27 mouse cellular contexts compared by ENCODE assay signal in the genomic region with DNA sequence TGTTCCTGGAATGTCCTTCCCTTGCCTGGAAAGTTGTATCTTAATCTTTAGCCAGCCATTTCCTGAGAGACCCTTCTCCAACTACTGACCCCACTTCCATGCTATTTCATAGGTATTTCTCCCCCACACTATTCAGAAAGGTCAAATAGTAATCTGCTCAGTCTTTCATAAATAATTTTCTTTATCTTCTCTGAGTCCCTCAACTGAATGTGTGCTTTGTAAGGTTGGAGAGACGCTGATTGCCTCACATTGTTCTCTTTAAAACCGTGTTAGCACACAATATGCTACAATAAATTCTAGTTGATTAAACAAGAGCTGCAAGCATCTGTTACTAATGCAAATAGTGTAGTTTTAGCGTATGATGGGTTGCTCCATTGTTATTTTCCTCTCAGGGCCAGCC.
DNase-seq lines count a peak whose midpoint lies in the region; ATAC-seq and TF ChIP-seq lines count a peak whose summit lies in the region.
"Had no signal": no experiment of that assay in that cellular context is flagged by ENCODE, and none has a peak within 500 bp of the region (broad histone marks: within the 10 kb centered on the region; RNA-seq: fewer than 3 reads in every experiment).

No protein-coding gene starts in this region.

- H3K4me1 ChIP-seq in hindbrain, embryonic 12.5 days: peaks cover 25% of the 10 kb centered on the region
- peaks cover 11% of the 10 kb centered on the region for H3K4me1 ChIP-seq in hindbrain, embryonic 16.5 days (ENCODE audit: control insufficient read depth, insufficient read depth, low read depth, low read length)
- H3K4me1 ChIP-seq in midbrain, embryonic 11.5 days (ENCODE audit: control insufficient read depth, insufficient read depth, low read length): peaks cover 21% of the 10 kb centered on the region
- H3K4me1 ChIP-seq in midbrain, postnatal 0 days (ENCODE audit: insufficient read depth, low read length): 0 out of 2 replicates have a peak, but pooled peaks cover 3% of the 10 kb centered on the region
- peaks cover 19% of the 10 kb centered on the region for H3K4me1 ChIP-seq in forebrain, embryonic 14.5 days (ENCODE audit: control insufficient read depth, insufficient read depth, low read length)
- H3K4me1 ChIP-seq: heart, embryonic 12.5 days; intestine, embryonic 15.5 days; stomach, embryonic 15.5 days had no signal

- ATAC-seq in hindbrain, embryonic 12.5 days (ENCODE audit: low FRiP score): no peak
- no peak for ATAC-seq in hindbrain, embryonic 16.5 days
- no peak for ATAC-seq in midbrain, embryonic 11.5 days (ENCODE audit: low FRiP score)
- no peak for ATAC-seq in midbrain, postnatal 0 days (ENCODE audit: low FRiP score)
- ATAC-seq in forebrain, embryonic 14.5 days: no peak
- ATAC-seq in monocyte, adult 5-6 weeks (replicated peaks; ENCODE audit: insufficient number of reproducible peaks, low FRiP score, low TSS enrichment, poor library complexity, severe bottlenecking): no peak
- ATAC-seq in CD4-positive, CD25-positive, alpha-beta regulatory T cell, adult 4 months: no peak
- ATAC-seq: intestine, embryonic 15.5 days had no signal

- no peak overlapping the region for H3K4me3 ChIP-seq in hindbrain, embryonic 12.5 days
- H3K4me3 ChIP-seq in hindbrain, embryonic 16.5 days (ENCODE audit: low read length): no peak overlapping the region
- H3K4me3 ChIP-seq in midbrain, embryonic 11.5 days (ENCODE audit: low read depth, low read length): no peak overlapping the region
- no peak overlapping the region for H3K4me3 ChIP-seq in midbrain, postnatal 0 days (ENCODE audit: low read depth, low read length)
- no peak overlapping the region for H3K4me3 ChIP-seq in forebrain, embryonic 14.5 days (ENCODE audit: low read depth, low read length)
- H3K4me3 ChIP-seq: embryonic facial prominence, embryonic 10.5 days; heart, embryonic 12.5 days; hindbrain, embryonic 15.5 days; intestine, embryonic 15.5 days; layer of hippocampus, adult 2 months; midbrain, embryonic 13.5 days; stomach, embryonic 15.5 days had no signal

- no peaks in the 10 kb centered on the region for H3K36me3 ChIP-seq in hindbrain, embryonic 12.5 days
- H3K36me3 ChIP-seq in hindbrain, embryonic 16.5 days (ENCODE audit: control insufficient read depth, insufficient read depth, low read length): no peaks in the 10 kb centered on the region
- H3K36me3 ChIP-seq in midbrain, embryonic 11.5 days (ENCODE audit: control insufficient read depth, insufficient read depth, low read length): no peaks in the 10 kb centered on the region
- no peaks in the 10 kb centered on the region for H3K36me3 ChIP-seq in midbrain, postnatal 0 days (ENCODE audit: insufficient read depth, low read length)
- H3K36me3 ChIP-seq in forebrain, embryonic 14.5 days (ENCODE audit: control insufficient read depth, insufficient read depth, low read length): no peaks in the 10 kb centered on the region
- H3K36me3 ChIP-seq: embryonic facial prominence, embryonic 10.5 days; heart, embryonic 12.5 days; hindbrain, embryonic 15.5 days; intestine, embryonic 15.5 days; midbrain, embryonic 13.5 days; stomach, embryonic 15.5 days had no signal

- DNase-seq in midbrain, embryonic 11.5 days (ENCODE audit: low spot score, missing footprints): peak; percentile 83
- DNase-seq in midbrain, postnatal 0 days (ENCODE audit: low spot score): no peak
- peak; percentile 3 for DNase-seq in embryo, embryonic 11 days
- no peak for DNase-seq in forebrain, embryonic 14.5 days (ENCODE audit: low spot score)
- DNase-seq: adrenal gland, postnatal 14 days; cerebellum, adult 2 months; cerebellum, postnatal 25 days; gastrocnemius, postnatal 14 days; heart, adult 11 months; heart, postnatal 10 days; layer of hippocampus, postnatal 36 days; lung, adult 2 months; right cerebral cortex, adult 18-20 months; right cerebral cortex, postnatal 4 days; thymus, postnatal 25 days had no signal

- H3K27ac ChIP-seq in hindbrain, embryonic 12.5 days: peak overlapping the region; percentile 70; the same call in 1 of the 2 replicates
- no peak overlapping the region for H3K27ac ChIP-seq in hindbrain, embryonic 16.5 days (ENCODE audit: low read depth, low read length)
- H3K27ac ChIP-seq in midbrain, embryonic 11.5 days (ENCODE audit: low read depth, low read length): no peak overlapping the region
- no peak overlapping the region for H3K27ac ChIP-seq in midbrain, postnatal 0 days (ENCODE audit: low read depth, low read length)
- H3K27ac ChIP-seq in forebrain, embryonic 14.5 days (ENCODE audit: low read depth, low read length): peak overlapping the region; percentile 27; the same call in 1 of the 2 replicates
- H3K27ac ChIP-seq: intestine, embryonic 15.5 days; stomach, embryonic 15.5 days had no signal

- no peak overlapping the region for H3K4me2 ChIP-seq in hindbrain, embryonic 12.5 days (replicated peaks)
- H3K4me2 ChIP-seq in hindbrain, embryonic 16.5 days (ENCODE audit: low read length): no peak overlapping the region
- no peak overlapping the region for H3K4me2 ChIP-seq in midbrain, embryonic 11.5 days
- no peak overlapping the region for H3K4me2 ChIP-seq in midbrain, postnatal 0 days (ENCODE audit: low read depth, low read length, poor library complexity, severe bottlenecking)
- no peak overlapping the region for H3K4me2 ChIP-seq in forebrain, embryonic 14.5 days (ENCODE audit: low read length)
- H3K4me2 ChIP-seq: heart, embryonic 12.5 days; hindbrain, embryonic 15.5 days; intestine, embryonic 15.5 days; liver, embryonic 11.5 days; midbrain, embryonic 13.5 days; stomach, embryonic 15.5 days had no signal

- no peaks in the 10 kb centered on the region for H3K9me3 ChIP-seq in hindbrain, embryonic 12.5 days (replicated peaks)
- no peaks in the 10 kb centered on the region for H3K9me3 ChIP-seq in hindbrain, embryonic 16.5 days (ENCODE audit: control insufficient read depth, low read length)
- no peaks in the 10 kb centered on the region for H3K9me3 ChIP-seq in midbrain, embryonic 11.5 days (ENCODE audit: control insufficient read depth, low read length)
- no peaks in the 10 kb centered on the region for H3K9me3 ChIP-seq in midbrain, postnatal 0 days (ENCODE audit: low read length)
- H3K9me3 ChIP-seq in forebrain, embryonic 14.5 days (replicated peaks; ENCODE audit: control insufficient read depth, low read length): no peaks in the 10 kb centered on the region
- H3K9me3 ChIP-seq: embryonic facial prominence, embryonic 10.5 days; heart, embryonic 12.5 days; hindbrain, embryonic 15.5 days; intestine, embryonic 15.5 days; midbrain, embryonic 13.5 days; stomach, embryonic 15.5 days had no signal

- H3K9ac ChIP-seq in hindbrain, embryonic 12.5 days: no peak overlapping the region
- H3K9ac ChIP-seq in hindbrain, embryonic 16.5 days (ENCODE audit: low read depth, low read length): no peak overlapping the region
- no peak overlapping the region for H3K9ac ChIP-seq in midbrain, embryonic 11.5 days (ENCODE audit: low read length)
- no peak overlapping the region for H3K9ac ChIP-seq in midbrain, postnatal 0 days (replicated peaks; ENCODE audit: low read length, poor library complexity, severe bottlenecking)
- H3K9ac ChIP-seq in forebrain, embryonic 14.5 days (ENCODE audit: low read length): no peak overlapping the region
- H3K9ac ChIP-seq: heart, embryonic 12.5 days; hindbrain, embryonic 15.5 days; intestine, embryonic 15.5 days; midbrain, embryonic 13.5 days; stomach, embryonic 15.5 days had no signal

- no peak for TF ChIP-seq CTCF in midbrain, postnatal 0 days (IDR thresholded peaks at IDR 0.05)

- H3K27me3 ChIP-seq in hindbrain, embryonic 12.5 days: no peaks in the 10 kb centered on the region
- no peaks in the 10 kb centered on the region for H3K27me3 ChIP-seq in hindbrain, embryonic 16.5 days (replicated peaks; ENCODE audit: control insufficient read depth, insufficient read depth, low read length)
- no peaks in the 10 kb centered on the region; the same call in 1 of the 2 replicates for H3K27me3 ChIP-seq in midbrain, embryonic 11.5 days (ENCODE audit: control insufficient read depth, insufficient read depth, low read length)
- H3K27me3 ChIP-seq in midbrain, postnatal 0 days (ENCODE audit: insufficient read depth, low read length): no peaks in the 10 kb centered on the region
- no peaks in the 10 kb centered on the region for H3K27me3 ChIP-seq in forebrain, embryonic 14.5 days (replicated peaks; ENCODE audit: control insufficient read depth, insufficient read depth, low read length)
- H3K27me3 ChIP-seq: heart, embryonic 12.5 days; hindbrain, embryonic 15.5 days; intestine, embryonic 15.5 days; stomach, embryonic 15.5 days had no signal

- 38% methylated on average over 3 of the region's 3 CpGs for WGBS in hindbrain, embryonic 12.5 days
- WGBS in hindbrain, embryonic 16.5 days: 30% methylated on average over 3 of the region's 3 CpGs
- WGBS in midbrain, embryonic 11.5 days: 48% methylated on average over 3 of the region's 3 CpGs
- whole genome bisulfite sequencing in midbrain, postnatal 0 days: 57% methylated on average over 3 of the region's 3 CpGs
- WGBS in forebrain, embryonic 14.5 days: 9% methylated on average over 3 of the region's 3 CpGs

Comparison
In these comparisons a context has a peak if more than half of its experiments do, and no peak if none do; other contexts are left out.
1. H3K27ac ChIP-seq: peak in hindbrain, embryonic 12.5 days (single experiment) and forebrain, embryonic 14.5 days (single experiment); none in hindbrain, embryonic 16.5 days (single experiment), midbrain, embryonic 11.5 days (single experiment) and midbrain, postnatal 0 days (single experiment).
2. DNase-seq: peak in midbrain, embryonic 11.5 days (single experiment) and embryo, embryonic 11 days (single experiment); none in midbrain, postnatal 0 days (single experiment) and forebrain, embryonic 14.5 days (single experiment).